Mouse (Mus musculus) urinary bladder, adult 18-20 months (tissue): ENCODE data around the gene Zfp39.
"Not testable (repeated sequence)": the region's sequence is repeated elsewhere in the genome, so short reads cannot be mapped to it uniquely, and the experiment has no call there.

Experiments
- DNase-seq, 2 experiments: peaks; one replicate each; pipeline ENCODE4 v3.0.0; 2022; ENCODE audit warnings: low spot score in 2 of 2, mixed read lengths in 2 of 2

Zfp39 gene

DNA sequence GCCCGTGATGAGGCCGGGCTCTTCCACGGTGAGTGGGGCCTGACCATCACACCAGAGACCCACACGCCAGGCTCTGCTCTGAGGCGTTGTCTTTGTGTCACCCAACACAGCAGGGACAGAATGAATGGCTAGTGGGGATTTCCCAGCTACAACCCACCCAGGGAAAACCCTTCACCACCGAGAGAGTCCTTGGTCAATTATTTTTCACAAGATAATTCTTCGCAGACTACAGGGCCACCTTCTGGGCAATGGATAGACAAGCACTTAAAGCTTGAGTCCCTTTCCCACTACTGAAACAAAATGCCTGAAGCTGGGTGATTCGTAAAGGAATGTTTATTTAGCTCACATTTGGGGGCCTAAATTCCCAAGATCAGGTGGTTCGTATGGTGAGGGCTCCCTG is 18.4 kb upstream of the Zfp39 start:
- no peak for DNase-seq

DNA sequence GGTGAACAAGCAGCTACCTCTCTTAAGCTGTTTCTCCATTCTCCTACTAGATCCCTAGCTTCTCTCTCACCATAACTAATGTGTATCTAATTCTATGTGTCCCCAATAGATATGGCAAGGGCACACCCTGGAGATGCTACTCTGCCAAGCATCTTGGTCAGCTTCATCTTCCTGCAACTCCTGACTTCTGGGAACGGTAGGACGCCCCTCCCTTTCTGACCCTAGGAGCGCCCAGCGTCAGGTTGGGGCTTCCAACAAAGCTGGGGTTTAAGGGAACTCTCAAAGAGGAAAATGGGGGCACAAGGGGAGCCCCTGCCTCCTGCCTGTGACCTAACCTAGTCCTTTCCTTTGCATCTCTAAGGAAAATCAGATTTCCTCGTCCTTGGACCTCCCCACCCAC is 14.7 kb upstream of the Zfp39 start:
- DNase-seq = no peak

- no peak for DNase-seq
These were observed 13.8 kb upstream of the Zfp39 start, which contains the start of gene Btnl10 for GRCm38 (mm10) chr11:58917745-58918366. Gene Btnl10, plus strand, starts transcription at chr11:58917908.

DNA sequence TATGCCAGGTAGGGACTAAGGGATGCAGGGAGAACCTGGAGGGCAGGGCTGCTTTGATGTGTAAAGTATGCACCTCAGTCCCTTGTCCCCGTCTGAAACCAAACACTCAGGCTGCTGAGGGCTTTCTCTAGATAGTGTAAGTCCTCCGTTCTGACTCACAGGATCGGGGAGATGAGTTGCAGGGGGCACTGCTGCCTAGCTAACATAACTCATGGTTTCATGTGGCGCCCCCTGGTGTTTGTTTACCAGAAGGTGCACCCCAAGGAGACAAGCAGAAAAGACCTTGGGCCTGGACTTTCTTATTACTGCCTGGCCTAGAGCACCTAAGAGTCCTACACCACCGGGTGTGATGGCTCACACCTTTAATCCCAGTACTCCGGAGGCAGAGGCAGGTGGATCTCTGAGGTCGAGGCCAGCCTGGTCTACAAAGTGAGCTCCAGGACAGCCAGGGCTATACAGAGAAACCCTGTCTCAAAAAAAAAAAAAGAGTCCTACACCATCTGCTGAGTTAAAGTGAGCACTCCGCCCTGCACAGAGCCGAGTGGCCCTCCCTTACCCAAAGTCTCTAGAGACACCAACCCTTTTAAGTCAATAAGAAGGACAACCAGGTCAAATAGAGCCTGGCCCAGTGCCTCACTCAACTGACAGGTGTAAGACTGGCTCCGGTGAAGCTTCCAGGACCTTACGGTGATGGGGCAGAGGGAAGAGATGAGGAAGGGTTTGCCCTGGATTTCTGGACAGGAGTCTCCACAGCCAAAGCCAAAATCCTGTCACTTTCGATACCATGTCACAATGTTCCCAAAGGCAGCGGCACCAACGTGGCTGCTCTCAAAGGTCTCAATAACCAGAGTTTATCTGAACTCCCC is 13.1 kb upstream of the Zfp39 start:
- DNase-seq = no peak

GRCm38 (mm10) chr11:58914461-58915028 is 10.5 kb upstream of the Zfp39 start:
- DNase-seq = peak in 1 of 2 experiments; percentile 29

GRCm38 (mm10) chr11:58913776-58914175 is 9.8 kb upstream of the Zfp39 start:
- DNase-seq = no peak

GRCm38 (mm10) chr11:58904838-58905237 is 813 bp upstream of the Zfp39 start:
- no peak for DNase-seq

- no peak for DNase-seq
These were observed 339 bp upstream of the Zfp39 start for GRCm38 (mm10) chr11:58904410-58904718.

- DNase-seq = no peak
These were observed 2.9 kb downstream of the Zfp39 start for GRCm38 (mm10) chr11:58901080-58901479.

- no peak for DNase-seq
These were observed 6.5 kb downstream of the Zfp39 start for GRCm38 (mm10) chr11:58897485-58897884.

DNA sequence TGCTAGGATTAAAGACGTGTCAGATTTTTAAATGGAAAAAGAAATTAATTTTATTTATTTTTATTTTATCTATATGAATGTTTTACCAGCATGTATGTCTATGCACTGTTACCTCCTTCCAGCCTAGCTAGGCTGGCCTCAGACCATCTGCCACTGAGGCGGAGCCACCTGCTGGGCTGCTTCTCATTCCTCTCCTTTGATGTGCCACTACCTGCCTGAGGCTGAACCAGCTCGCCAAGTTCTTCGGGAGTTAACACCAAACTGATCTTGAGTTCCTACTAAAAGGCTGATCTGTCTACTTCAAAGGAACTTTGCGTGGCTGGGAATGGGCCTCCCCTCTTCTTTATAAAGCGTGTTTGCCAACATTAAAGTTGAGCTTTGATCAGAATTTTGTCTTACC is 9.6 kb downstream of the Zfp39 start:
- DNase-seq = peak; percentile 6 to 49

GRCm38 (mm10) chr11:58890511-58890910 is 13.5 kb downstream of the Zfp39 start:
- no peak for DNase-seq

- no peak for DNase-seq
These were observed 20.3 kb downstream of the Zfp39 start for GRCm38 (mm10) chr11:58883756-58884155.

DNA sequence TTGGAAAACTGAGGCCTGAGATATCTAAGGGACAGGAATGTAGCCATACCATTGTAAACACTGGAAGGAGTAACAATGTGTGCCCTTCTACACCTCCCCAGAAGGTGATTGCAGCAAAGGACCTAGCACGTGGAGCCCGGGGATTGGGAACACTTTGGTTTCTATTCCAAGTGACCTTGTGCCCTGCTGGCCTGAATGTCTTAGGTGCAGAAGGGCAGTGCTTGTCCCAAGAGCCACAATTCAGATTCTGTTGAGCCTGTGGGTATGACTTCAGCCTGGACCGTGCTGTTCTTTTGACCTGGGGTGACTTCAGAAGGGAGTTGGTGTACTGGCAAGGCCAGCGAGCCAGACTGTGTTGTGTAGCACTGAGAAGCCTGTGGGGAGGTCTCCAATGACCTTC is 33.1 kb downstream of the Zfp39 start:
- DNase-seq = no peak

DNA sequence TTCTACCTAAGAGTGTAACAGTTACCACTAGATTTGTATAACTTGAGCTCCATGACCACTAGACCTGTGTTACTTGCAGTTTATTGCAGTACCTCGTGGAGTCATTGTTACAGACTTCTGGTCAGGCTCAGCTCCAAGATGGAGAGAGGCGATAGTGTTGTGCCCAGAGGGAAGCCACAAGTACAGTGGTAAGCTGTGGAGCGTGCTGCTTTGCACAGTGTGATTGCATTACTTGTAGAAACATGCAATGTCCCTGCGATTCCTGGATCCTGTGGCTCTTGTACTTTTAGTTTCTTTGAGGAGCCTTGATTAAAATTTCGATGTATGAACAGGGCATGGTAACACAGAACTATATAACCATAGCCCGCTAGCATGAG is 36.1 kb downstream of the Zfp39 start:
- DNase-seq = no peak

DNA sequence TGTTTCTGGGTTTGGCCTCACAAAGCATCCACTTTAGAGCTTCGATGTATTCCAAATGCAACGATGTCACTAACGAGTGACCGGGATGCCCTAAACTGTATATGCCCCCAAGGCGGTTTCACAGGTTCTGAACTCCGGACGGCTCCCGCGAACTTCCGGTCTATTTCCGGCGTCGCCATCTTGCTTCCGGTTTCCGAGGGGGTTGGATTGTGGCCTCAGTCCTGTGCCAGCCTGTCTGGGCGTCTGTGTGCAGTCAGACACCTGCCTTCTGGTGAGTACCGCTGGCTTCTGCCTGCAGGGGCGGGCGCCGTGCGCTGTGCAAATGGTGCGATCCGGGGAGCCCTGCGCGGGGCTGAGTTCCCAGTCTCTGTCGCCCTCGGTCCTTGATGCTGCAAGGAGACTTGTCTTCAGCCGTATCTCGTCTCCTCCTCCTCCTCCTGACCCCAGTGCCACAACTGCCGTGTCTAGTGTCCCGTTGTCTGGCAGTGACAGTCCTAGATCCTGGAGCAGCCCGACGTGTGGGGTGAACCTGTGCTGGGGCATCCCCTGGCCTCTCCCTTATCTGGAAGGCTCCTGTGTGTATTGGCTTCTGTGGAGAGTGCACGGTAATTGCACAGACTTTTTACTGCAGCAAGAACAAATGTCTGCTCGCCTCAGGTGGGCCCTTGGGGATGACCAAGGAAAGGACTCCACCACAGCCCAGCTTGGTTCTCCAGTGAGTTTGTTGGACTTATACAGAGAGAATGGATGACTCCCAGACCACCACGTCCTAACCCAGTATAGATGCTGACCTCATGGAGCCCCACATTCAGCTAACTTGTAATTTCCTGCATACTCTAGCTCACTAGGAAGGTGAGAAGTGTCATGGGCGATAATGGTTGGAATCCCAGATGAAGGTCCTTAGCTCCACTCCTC is 36.7 kb downstream of the Zfp39 start, which contains the start of gene 2810021J22Rik:
TSS of gene 2810021J22Rik (plus strand) at position 178 of the 915 bp plus-strand sequence.
- DNase-seq = peak; percentile 76 to 78

DNA sequence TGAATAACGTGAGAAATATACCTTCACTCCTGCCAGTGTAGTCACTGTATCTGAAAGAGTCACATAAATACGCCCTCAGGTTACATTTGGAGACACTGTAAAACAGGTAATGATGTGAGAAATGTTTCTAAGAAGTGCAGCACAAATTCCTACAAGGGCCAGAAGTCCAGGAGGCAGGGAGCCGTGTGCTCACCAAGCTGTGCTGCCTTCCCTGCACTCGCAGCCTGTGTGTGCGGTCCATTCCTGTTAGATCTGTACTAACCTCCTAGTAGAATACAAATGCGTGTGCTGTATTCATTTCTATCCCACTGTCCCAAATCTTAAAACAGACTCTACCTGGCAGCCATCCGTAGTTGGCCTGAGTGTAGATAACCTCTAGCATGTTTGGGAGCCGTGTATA is 43.3 kb downstream of the Zfp39 start:
- DNase-seq = no peak

DNA sequence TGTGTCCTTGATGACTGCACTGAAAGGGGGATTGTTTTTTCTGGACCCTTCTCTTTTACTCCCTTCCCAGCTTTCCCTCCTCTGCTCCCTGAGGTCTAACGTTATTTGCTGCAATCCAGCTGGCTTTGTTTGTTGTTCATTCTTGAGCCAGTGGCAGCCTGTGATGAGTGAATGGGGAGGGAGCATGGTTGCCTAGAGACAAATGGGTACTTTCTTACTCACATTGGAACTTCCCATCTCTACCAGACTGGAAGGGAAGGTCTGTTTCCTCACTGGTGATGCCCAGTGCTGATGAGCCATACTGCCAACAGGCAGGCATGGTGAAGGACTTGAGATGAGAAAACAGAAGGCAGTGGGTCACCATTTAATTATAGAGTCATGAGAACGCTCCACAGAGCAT is 54.3 kb downstream of the Zfp39 start:
- no peak for DNase-seq

DNA sequence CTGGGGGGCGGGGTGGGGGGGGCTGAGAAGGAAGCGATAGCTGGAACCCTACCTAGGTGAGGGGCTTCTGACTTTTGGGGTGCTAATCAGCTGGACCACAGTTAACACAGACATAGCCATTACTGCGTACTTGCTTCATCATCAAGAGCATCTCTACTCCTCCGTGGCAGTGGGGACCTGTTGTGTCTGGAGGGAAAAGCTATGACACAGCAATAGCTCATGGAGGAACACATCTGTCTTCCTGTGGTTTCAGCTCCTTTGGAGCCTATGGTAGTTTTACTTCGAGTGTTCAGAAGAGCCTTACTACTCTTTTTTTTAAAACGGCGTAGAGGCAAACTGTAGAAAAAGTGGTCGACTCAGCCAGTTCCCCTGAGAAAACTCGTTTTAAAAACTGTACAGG is 56.4 kb downstream of the Zfp39 start:
- no peak for DNase-seq

DNA sequence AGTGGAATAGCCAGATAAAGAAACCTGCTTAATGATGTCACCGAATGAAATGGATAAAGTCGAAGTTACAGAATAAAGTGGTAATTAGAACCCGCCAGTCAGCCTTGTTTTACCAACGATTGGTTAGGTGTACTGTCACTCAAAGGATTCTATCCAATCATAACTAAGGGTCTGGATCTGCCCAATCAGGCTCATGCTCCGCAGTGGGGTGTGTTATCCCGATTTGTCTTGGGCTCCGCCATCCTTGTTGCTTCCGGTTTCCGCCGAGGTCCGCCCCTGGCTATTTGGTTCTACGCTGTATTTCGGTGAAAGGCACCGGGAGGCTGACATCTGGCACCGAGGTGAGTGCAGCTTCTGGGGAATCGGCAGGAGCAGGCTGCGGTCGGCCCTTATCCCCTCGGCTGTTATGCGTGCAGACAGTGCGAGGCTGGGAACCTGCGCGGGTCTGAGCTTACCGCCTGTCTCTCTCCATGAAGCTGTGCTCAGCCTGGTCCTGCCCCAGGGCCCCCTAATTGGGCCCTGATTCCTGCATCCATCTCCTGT is 57.0 kb downstream of the Zfp39 start, which contains the start of gene Gm12258:
TSS of gene Gm12258 (plus strand) at position 240 of the 543 bp plus-strand sequence.
- peak; percentile 52 to 84 for DNase-seq

GRCm38 (mm10) chr11:58838951-58839350 is 65.1 kb downstream of the Zfp39 start, which contains the start of gene Olfr311:
Gene Olfr311, plus strand, starts transcription at chr11:58839251.
- DNase-seq = not testable (repeated sequence)
